Mouse (Mus musculus) urinary bladder, postnatal 14 days (tissue): ENCODE results near the gene Ripor2.
A peak's percentile ranks its signal among the peaks of the same experiment; 100 is the strongest.

Experiments
- DNase-seq: peaks from one replicate; pipeline ENCODE4 v3.0.0; 2021; ENCODE audit warnings: low spot score

Ripor2 gene

GRCm38 (mm10) chr13:24581833-24582232 lies at the start of gene Ripor2:
TSS of gene Ripor2 (plus strand) at chr13:24582189.
- no peak for DNase-seq

DNA sequence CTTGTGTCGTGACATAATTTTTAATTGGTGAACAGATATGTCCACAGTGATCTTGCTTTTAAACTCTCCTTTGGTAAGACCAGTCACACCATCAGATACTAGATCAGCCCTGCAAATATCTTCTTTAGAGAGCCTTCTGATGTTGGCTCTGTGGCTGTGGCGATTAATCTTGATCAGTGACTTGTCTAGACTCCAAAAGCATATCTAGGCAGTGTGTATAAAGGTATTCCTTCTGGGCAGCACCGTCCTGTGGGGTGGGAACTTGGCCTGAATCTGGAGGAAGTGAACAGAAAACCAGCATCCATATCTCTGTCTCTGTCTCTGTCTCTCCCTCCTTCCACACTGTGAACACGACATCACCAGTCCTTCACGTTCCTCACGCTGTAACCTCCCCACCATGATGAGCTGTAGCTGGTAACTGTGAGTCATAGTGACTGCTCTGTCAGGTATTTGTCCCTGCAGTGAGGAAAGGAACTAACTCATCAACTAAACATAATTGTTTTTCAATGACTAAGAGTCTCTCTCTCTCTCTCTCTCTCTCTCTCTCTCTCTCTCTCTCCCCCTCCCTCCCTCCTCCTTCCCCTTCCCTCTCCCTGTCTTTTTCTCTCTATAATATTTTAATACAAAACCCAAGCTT lies 45.3 kb upstream of the Ripor2 start:
- no peak for DNase-seq

- no peak for DNase-seq
These were observed 44.0 kb upstream of the Ripor2 start for GRCm38 (mm10) chr13:24538012-24538411.

- no peak for DNase-seq
These were observed 43.0 kb upstream of the Ripor2 start for GRCm38 (mm10) chr13:24538941-24539340.

GRCm38 (mm10) chr13:24545677-24546076 lies 36.3 kb upstream of the Ripor2 start:
- DNase-seq = no peak

- no peak for DNase-seq
These were observed 35.1 kb upstream of the Ripor2 start for GRCm38 (mm10) chr13:24546801-24547459.

- DNase-seq = no peak
These were observed 33.1 kb upstream of the Ripor2 start for GRCm38 (mm10) chr13:24548911-24549310.

DNA sequence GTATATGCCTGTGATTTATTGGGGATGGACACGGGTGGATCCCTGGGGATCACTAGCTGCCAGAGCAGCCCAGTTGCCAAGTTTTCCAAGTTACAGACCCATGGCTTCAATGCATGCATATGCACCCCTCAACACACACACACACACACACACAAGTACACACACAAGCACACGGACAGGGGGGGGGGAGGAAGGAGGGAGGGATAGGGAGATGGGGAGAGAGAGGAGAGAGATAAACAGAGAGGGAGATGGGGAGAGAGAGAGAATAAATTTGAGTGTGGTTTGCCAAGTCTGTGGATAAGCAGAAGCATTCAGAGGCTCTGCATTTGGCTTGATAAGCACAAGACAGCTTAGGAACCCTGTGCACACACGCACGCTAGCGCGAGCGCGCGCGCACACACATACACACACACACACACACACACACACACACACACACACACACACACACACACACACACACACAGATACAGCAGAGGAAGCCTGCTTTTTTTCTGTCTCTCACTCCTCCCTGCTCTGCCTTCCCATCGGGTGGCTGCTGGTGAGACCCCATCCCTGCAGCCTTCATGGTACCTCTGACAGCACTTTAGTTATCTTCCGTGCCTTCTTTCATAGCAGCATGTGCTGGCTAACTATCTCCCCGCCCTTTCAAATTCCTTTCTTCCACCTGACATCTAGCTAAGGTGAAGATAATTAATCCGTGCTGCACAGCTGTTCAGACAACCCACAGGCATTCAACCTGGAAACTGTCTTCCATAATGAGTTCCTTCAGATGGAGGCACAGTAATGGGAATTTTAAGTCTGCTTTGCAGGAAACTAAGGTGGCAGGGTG lies 30.7 kb upstream of the Ripor2 start:
- no peak for DNase-seq

DNA sequence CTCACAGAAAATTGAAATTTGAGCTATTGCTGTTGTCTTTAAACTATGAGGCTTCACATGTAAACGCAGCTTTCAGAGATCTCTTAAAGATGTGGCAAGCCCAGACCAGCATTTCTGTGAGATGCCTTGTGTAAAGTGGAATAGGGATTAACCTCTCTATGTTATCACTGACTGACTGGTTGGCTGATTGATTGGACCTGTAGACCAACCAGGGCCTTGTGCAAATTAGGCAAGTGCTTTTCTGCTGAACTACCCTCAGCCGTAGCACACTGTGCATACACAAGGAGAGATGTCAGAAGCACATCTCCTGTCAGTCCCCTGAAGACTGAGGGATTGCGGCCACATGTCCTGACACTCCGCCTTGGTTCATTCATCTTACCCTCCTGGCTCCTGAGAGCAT lies 29.9 kb upstream of the Ripor2 start:
- DNase-seq = no peak

- DNase-seq = no peak
These were observed 20.6 kb upstream of the Ripor2 start for GRCm38 (mm10) chr13:24561391-24561790.

DNA sequence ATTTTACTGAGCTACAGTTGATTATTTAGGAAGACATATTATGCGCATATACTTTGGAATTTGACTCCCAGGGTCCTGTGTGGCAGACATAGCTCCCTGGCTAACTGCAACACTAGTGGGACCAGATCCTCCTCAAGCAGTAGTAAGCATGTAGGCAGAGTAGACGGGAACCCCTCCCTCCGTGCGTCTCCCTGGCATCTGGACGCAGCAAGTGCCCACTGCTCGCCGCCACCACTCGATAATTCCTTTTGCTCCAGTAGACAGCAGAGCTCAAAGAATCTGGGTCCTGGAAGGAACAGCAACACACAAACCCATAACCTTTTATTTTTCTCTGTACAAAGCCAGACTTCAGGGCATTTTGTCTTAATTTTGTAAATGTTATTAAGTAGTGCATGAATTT lies 17.3 kb upstream of the Ripor2 start:
- no peak for DNase-seq

GRCm38 (mm10) chr13:24565230-24565949 lies 16.6 kb upstream of the Ripor2 start:
- DNase-seq = peak; percentile 19

- peak; percentile 38 for DNase-seq
These were observed 16.1 kb upstream of the Ripor2 start for GRCm38 (mm10) chr13:24565950-24566320.

- no peak for DNase-seq
These were observed 14.7 kb upstream of the Ripor2 start for GRCm38 (mm10) chr13:24567176-24567811.

DNA sequence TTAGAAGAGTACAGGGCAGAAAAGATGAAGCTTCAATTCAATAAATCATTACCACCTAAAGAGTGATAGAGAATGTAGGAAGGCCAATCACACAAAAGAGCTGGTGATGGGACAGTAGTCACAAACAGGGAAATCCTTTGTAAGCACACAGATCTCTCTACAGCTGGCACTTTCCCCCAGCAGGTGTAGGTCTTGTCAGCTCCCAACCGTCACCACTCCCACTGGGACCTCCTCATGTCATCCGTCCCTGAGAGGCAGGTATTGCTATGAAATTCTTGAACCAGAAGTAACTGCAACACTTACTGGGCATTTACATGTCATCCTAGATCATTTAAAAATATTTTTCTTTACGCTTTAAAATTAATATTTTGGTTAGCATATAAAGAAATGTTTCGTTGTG lies 12.9 kb upstream of the Ripor2 start:
- DNase-seq = no peak

GRCm38 (mm10) chr13:24570716-24571115 lies 11.3 kb upstream of the Ripor2 start:
- no peak for DNase-seq

GRCm38 (mm10) chr13:24571906-24572305 lies 10.1 kb upstream of the Ripor2 start:
- no peak for DNase-seq

- DNase-seq = no peak
These were observed 6.9 kb upstream of the Ripor2 start for GRCm38 (mm10) chr13:24575126-24575525.

DNA sequence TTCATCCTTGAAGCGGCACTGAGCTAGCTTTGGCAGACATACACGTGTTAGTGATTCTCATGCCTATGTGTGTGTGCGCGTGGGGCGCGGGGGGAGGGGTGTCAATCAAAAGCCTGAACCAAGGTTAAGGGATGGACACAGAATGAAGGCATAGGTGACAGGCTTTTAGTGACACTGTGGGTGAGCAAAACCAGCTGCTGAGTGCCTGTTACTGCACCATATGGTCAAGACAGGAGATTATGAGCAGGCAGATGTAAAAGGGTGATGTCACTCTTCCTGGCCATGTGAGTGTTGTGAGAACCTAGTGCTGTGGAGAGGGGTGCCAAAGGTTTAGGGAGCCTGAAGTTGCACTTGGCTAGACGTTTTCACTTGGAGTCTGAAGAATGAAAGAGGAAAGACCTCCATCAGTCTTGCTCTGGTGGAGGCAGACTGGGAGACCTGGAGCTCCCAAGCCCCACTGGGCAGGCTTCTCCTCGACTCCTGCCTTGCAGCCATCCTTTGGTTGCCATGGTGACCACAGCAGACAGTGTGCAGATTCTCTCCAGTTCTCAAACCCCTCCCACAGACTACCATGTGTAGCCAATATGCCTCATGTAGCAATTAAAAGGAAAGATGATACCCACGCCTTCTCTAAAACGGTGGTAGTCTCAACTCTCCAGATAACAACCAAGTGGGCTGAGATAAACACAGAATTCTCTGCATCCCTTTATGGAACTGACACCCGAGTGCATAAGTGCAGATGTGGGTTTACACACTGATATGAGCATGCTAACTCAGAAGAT lies 5.5 kb upstream of the Ripor2 start:
- DNase-seq = no peak

- no peak for DNase-seq
These were observed 3.7 kb upstream of the Ripor2 start for GRCm38 (mm10) chr13:24578317-24578716.

- no peak for DNase-seq
These were observed 1.2 kb upstream of the Ripor2 start for GRCm38 (mm10) chr13:24580759-24581158.
